Mouse (Mus musculus): ENCODE measurements around the gene Cacna2d1.

Gene Cacna2d1

GRCm38 (mm10) chr5:16237972-16238371, 303.5 kb downstream of the Cacna2d1 start:
- no peak for ATAC-seq (ENCODE audit: insufficient number of reproducible peaks, low FRiP score, low TSS enrichment)

- no peak for ATAC-seq (ENCODE audit: insufficient number of reproducible peaks, low FRiP score, low TSS enrichment)
These were observed 305.8 kb downstream of the Cacna2d1 start for GRCm38 (mm10) chr5:16240255-16240654.

GRCm38 (mm10) chr5:16243599-16243998, 309.1 kb downstream of the Cacna2d1 start:
- ATAC-seq (ENCODE audit: insufficient number of reproducible peaks, low FRiP score, low TSS enrichment) = no peak

DNA sequence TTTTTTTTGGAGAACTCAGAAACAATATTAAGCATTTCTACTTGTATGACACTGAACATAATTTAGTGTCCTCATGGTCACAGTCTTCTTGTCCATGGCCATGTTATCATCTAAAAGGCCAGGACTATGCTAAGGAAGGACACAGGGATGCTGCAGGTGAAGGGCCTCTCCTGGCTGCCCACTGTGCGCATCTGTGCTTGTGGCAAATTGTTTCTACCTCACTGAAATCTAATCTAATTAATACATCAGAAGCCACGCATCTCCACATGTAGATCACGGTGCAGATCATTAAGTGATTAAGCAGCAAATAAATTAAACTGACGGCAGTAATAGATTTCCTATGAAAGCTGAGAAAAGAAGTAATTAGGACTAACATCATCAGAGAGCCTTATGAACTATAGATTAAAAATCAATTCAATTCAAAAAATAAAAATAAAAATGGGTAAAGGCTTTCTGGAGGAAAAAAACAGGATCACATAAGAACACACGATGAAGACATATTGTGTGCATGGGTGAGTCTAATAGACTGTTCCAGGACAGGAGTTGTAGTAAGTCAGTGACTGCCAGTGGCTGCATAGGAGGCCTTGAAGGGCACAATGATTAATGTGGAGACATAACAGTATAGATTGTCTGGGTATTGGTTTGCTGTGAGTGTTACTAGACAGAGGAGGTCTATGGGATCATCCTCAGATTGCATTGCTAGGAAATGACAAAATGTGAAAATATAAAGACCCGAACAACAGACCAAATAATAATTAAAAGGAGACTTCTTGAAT, 318.4 kb downstream of the Cacna2d1 start:
- ATAC-seq (ENCODE audit: insufficient number of reproducible peaks, low FRiP score, low TSS enrichment) = no peak

DNA sequence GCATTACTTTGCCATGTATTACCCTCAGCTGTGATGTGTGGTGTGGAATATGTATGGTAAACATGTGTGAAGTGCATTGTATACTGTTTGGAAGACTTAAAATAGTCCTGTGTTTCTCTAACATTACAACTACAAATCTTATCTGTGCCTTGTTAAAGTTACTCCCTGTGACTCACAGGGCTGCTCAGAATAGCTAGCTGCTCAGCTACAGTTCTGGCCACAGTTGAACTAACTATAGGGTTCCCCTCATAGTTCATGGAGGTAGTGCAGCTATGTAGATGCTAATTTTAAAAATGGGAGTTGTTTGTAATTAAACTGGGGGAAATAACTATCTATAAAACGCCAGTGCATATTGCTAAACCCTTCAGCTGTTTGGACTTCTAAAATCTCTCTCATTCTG, 319.3 kb downstream of the Cacna2d1 start:
- ATAC-seq (ENCODE audit: insufficient number of reproducible peaks, low FRiP score, low TSS enrichment) = no peak

GRCm38 (mm10) chr5:16265385-16265784, 330.9 kb downstream of the Cacna2d1 start:
- ATAC-seq (ENCODE audit: insufficient number of reproducible peaks, low FRiP score, low TSS enrichment) = no peak

GRCm38 (mm10) chr5:16277058-16277457, 342.6 kb downstream of the Cacna2d1 start:
- ATAC-seq (ENCODE audit: insufficient number of reproducible peaks, low FRiP score, low TSS enrichment) = no peak

GRCm38 (mm10) chr5:16281229-16281628, 346.7 kb downstream of the Cacna2d1 start:
- ATAC-seq (ENCODE audit: insufficient number of reproducible peaks, low FRiP score, low TSS enrichment) = no peak

- no peak for ATAC-seq (ENCODE audit: insufficient number of reproducible peaks, low FRiP score, low TSS enrichment)
These were observed 358.7 kb downstream of the Cacna2d1 start for GRCm38 (mm10) chr5:16293223-16293622.

GRCm38 (mm10) chr5:16293825-16294224, 359.3 kb downstream of the Cacna2d1 start:
- ATAC-seq (ENCODE audit: insufficient number of reproducible peaks, low FRiP score, low TSS enrichment) = no peak

GRCm38 (mm10) chr5:16294708-16295107, 360.2 kb downstream of the Cacna2d1 start:
- ATAC-seq (ENCODE audit: insufficient number of reproducible peaks, low FRiP score, low TSS enrichment) = no peak

GRCm38 (mm10) chr5:16297170-16297771, 362.8 kb downstream of the Cacna2d1 start:
- no peak for ATAC-seq (ENCODE audit: insufficient number of reproducible peaks, low FRiP score, low TSS enrichment)

DNA sequence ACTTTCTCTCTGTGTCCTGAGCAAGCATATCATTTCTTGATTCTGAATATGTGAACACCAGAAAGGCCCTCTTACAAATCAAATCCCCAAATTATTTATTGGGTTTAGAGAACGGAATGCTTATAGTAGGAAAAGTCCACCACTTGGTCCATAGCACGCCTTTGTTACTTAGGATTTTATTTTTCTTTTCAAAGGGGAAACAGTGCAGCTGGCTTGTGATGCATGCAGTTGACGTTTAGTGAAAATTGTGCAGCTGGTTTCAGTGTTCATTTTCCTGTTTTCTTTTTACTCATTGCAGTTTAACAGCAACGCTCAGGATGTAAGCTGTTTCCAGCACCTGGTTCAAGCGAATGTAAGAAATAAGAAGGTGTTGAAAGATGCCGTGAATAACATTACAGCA, 365.1 kb downstream of the Cacna2d1 start:
- ATAC-seq (ENCODE audit: insufficient number of reproducible peaks, low FRiP score, low TSS enrichment) = no peak

- peak; percentile 85 for ATAC-seq (ENCODE audit: insufficient number of reproducible peaks, low FRiP score, low TSS enrichment)
These were observed 374.9 kb downstream of the Cacna2d1 start for GRCm38 (mm10) chr5:16309168-16310006.

DNA sequence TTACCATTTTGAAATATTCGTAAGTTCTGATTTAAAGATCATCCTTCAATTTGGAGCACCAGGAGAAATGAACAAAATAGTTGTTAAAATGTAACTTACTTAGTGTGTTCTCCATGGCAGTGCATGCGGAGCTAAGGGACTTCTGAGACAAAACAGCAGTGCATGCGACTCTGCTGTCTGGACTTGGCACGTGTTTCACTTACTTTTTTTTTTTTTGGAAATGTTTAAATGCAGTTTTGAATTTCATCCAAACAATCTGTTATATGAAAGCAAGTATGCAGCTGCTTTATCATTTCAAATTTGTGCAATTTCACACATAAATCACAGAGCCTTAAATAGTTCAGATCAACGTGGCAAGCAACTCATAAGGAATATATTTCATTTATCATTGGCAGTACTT, 379.8 kb downstream of the Cacna2d1 start:
- no peak for ATAC-seq (ENCODE audit: insufficient number of reproducible peaks, low FRiP score, low TSS enrichment)

DNA sequence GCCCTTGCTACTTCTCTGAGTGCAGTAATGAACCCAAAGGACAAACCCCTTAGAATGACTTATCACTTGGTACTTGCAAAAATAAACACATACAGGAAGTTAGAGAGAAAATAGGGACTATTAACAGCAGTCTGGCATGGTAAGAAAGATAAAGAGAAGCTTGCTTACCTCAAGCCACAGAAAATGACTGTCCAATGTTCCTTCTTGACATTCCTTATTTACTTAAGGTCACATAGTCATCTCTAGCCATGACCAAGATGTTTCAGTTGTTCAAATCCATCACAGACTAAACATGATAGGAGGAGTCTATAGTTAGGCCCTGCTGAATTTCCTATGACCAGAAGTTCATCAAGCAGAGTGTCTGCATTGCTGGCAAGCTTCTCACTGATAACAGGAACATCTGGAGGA, 381.5 kb downstream of the Cacna2d1 start:
- ATAC-seq (ENCODE audit: insufficient number of reproducible peaks, low FRiP score, low TSS enrichment) = no peak

DNA sequence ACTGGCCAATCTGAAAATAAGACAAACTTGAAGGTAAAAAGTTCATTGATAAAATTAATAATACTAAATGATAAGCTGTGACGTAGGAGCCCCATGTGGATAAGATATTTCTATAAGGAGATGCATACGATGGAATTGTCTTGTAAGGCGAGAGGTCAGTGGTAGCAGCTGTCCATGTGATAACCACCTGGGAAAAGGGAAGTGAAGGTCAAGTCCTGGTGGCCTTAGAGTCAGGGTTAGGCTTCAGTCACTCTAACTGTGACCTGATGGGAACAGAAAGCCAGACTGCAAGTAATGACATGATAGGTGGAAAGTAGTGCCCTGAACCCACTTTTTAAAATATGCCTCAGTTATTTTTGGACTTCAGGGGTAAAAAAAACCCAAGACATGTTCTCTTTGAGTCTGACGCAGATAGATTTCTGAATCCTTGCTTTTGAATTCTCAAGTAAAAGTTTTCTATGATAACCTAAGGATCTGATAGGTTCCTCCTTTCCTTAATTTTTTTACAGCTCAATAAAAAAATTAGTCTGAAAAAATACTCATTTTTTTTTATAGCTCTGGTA, 383.3 kb downstream of the Cacna2d1 start:
- ATAC-seq (ENCODE audit: insufficient number of reproducible peaks, low FRiP score, low TSS enrichment) = no peak

DNA sequence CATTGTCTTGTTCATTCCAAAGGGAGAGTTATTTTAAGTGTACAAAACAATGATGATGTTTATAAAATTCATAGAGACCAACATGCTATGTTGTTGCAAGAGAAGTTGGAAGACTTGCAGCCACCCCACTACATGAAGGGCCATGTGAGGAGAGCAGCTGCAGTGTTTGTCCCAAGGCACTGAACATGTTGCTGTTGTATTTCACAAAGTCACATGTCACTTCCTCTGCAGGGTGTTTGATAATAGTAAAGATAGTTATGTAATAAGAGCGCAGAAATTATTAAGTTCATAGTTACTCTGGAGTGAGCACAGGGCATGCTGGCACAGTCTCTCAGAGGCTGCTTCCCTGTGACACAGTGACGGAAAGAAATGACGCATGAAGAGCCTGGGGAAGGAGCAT, 392.1 kb downstream of the Cacna2d1 start:
- ATAC-seq (ENCODE audit: insufficient number of reproducible peaks, low FRiP score, low TSS enrichment) = no peak

DNA sequence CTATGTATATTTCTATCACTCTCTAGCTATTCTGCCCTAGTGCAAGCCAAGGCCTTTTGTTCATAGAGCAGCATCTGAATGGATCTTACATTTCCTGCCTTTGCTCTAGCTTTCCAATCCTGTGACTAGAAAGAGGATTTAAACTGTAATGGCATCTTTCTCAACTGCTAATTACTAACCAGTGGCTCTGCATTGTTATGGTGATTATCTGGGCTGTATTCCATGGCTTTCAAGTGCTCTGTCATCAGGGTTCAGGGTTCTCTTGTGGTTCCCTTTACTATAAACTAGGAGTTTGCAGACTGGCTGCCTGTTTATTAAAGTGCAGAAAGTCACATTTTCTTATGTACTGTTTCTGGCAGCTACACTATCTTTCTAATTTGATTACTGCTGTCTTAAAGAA, 410.9 kb downstream of the Cacna2d1 start:
- no peak for ATAC-seq (ENCODE audit: insufficient number of reproducible peaks, low FRiP score, low TSS enrichment)

- ATAC-seq (ENCODE audit: insufficient number of reproducible peaks, low FRiP score, low TSS enrichment) = no peak
These were observed 421.3 kb downstream of the Cacna2d1 start for GRCm38 (mm10) chr5:16355816-16356215.

DNA sequence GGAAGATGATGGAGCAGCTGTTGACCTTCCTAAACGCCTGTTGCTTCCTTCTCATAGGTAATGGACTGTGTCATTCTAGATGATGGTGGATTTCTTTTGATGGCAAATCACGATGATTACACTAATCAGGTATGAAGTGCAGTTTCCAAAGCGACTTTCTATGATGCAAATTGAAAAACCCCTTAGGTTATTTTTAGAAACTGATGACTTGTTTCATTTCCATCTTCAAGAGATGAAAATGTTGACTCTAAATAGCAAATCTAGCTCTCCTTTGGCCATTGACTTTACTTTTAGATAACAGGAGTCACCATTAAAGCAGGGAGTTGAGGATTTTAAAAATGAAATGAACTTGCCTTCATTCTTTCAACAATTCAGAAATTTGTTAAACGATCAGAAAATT, 423.2 kb downstream of the Cacna2d1 start:
- no peak for ATAC-seq (ENCODE audit: insufficient number of reproducible peaks, low FRiP score, low TSS enrichment)
